Mouse (Mus musculus) adrenal gland, adult (tissue): ENCODE results near the gene Tbl1xr1.
A peak's percentile ranks its signal among the peaks of the same experiment; 100 is the strongest.

Experiments used
- DNase-seq, 2 experiments: peaks; one replicate each; pipeline ENCODE4 v3.0.0; 2022 to 2023; ENCODE audit warnings: low spot score in 1 of 2; ENCODE audit not compliant: inconsistent age in 2 of 2

Gene Tbl1xr1

GRCm38 (mm10) chr3:22089825-22090224 lies 13.4 kb downstream of the Tbl1xr1 start:
- no peak for DNase-seq

- DNase-seq: peak in 1 of 2 experiments; percentile 75
Observed at GRCm38 (mm10) chr3:22090431-22091265, 14.2 kb downstream of the Tbl1xr1 start.

- no peak for DNase-seq
Observed at GRCm38 (mm10) chr3:22091266-22091550, 14.8 kb downstream of the Tbl1xr1 start.

GRCm38 (mm10) chr3:22091681-22092080 lies 15.2 kb downstream of the Tbl1xr1 start:
- DNase-seq: no peak

GRCm38 (mm10) chr3:22092784-22093183 lies 16.3 kb downstream of the Tbl1xr1 start:
- DNase-seq: no peak

- no peak for DNase-seq
Observed at GRCm38 (mm10) chr3:22103986-22104515, 27.6 kb downstream of the Tbl1xr1 start.

- peak in 1 of 2 experiments; percentile 59 for DNase-seq
Observed at GRCm38 (mm10) chr3:22105471-22105870, 29.0 kb downstream of the Tbl1xr1 start.

- DNase-seq: no peak
Observed at GRCm38 (mm10) chr3:22108013-22108412, 31.6 kb downstream of the Tbl1xr1 start.

GRCm38 (mm10) chr3:22109651-22110050 lies 33.2 kb downstream of the Tbl1xr1 start:
- DNase-seq: no peak

GRCm38 (mm10) chr3:22113773-22114172 lies 37.3 kb downstream of the Tbl1xr1 start:
- no peak for DNase-seq

GRCm38 (mm10) chr3:22115221-22115620 lies 38.8 kb downstream of the Tbl1xr1 start:
- no peak for DNase-seq

GRCm38 (mm10) chr3:22115678-22116077 lies 39.2 kb downstream of the Tbl1xr1 start:
- no peak for DNase-seq

GRCm38 (mm10) chr3:22116188-22116587 lies 39.7 kb downstream of the Tbl1xr1 start:
- no peak for DNase-seq

GRCm38 (mm10) chr3:22121741-22122140 lies 45.3 kb downstream of the Tbl1xr1 start:
- peak in 1 of 2 experiments; percentile 68 for DNase-seq

GRCm38 (mm10) chr3:22123145-22123544 lies 46.7 kb downstream of the Tbl1xr1 start:
- DNase-seq: peak in 1 of 2 experiments; percentile 26

GRCm38 (mm10) chr3:22126251-22126826 lies 49.9 kb downstream of the Tbl1xr1 start:
- DNase-seq: no peak

- DNase-seq: no peak
Observed at GRCm38 (mm10) chr3:22131277-22131676, 54.8 kb downstream of the Tbl1xr1 start.

GRCm38 (mm10) chr3:22133626-22134025 lies 57.2 kb downstream of the Tbl1xr1 start:
- DNase-seq: no peak

- no peak for DNase-seq
Observed at GRCm38 (mm10) chr3:22137793-22138579, 61.5 kb downstream of the Tbl1xr1 start.

- DNase-seq: no peak
Observed at GRCm38 (mm10) chr3:22138580-22139099, 62.2 kb downstream of the Tbl1xr1 start.

GRCm38 (mm10) chr3:22140111-22140658 lies 63.7 kb downstream of the Tbl1xr1 start:
- DNase-seq: no peak
